Mouse (Mus musculus) mesoderm, embryonic 11.5 days (tissue): ENCODE results near the gene Cers5.
A peak's percentile ranks its signal among the peaks of the same experiment; 100 is the strongest.
"Not testable (repeated sequence)": the region's sequence is repeated elsewhere in the genome, so short reads cannot be mapped to it uniquely, and the experiment has no call there.

Experiments used
- DNase-seq: peaks from one replicate; pipeline ENCODE4 v3.0.0-alpha.2; 2012; ENCODE audit warnings: low read depth, low spot score

Gene Cers5

DNA sequence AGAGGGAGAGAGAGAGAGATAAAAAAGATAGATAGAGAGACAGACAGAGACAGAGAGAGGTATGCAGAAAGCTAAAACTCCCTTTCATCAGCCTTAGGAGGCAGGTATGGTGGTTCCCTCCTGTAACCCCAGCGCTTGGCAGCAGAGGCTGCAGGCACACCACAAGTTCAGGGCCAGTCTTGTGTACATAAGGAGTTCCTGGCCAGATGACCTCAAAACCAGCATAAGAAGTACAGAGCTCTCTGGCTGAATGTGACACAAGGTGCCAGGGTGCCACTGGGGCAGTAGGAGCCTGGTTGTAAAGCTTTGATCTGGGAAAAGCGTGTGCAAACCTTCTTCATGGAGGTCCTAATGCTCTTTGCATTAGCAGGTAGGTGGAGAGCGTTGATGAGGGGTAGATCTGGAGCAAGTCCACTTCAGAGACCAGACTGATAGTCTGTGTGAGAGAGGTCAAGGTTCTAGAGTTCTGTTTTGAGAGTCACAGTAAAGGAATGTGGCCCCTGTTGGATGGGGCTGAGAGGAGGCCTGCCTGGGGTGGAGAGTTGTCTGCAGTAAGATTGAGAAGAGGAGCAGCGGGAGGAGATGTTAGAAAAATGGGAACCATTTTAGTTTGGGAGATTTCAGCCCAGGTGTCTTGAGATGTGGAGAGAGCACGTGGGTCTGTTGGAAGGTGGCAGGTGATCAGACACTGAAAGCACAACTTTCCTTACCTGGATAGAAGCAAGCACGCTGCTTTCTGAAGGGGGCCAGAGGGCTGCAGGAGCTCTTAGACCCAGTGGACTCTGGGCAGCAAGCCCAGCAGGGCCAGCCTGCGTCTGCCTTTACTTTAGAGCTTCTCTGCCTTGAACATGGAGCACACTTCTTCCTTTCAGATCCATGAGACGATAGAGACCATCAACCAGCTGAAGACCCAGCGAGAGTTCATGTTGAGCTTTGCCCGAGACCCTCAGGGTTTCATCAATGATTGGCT is 62.2 kb downstream of the Cers5 start:
- no peak for DNase-seq

DNA sequence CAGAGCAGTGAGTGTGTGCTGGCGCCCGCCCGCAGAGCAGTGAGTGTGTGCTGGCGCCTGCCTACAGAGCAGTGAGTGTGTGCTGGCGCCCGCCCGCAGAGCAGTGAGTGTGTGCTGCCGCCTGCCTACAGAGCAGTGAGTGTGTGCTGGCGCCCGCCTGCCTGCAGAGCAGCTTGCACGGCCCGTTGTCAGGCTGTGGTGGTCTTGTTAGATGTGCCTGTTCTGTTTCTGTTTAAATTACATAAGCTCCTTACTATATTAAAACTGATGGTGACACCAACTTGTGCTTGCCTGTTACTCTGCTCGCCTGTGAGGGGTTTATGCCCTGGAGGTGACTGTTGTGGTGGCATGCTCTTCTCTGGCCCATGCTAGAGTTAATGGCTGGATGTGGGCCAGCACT is 64.5 kb downstream of the Cers5 start:
- DNase-seq: no peak

DNA sequence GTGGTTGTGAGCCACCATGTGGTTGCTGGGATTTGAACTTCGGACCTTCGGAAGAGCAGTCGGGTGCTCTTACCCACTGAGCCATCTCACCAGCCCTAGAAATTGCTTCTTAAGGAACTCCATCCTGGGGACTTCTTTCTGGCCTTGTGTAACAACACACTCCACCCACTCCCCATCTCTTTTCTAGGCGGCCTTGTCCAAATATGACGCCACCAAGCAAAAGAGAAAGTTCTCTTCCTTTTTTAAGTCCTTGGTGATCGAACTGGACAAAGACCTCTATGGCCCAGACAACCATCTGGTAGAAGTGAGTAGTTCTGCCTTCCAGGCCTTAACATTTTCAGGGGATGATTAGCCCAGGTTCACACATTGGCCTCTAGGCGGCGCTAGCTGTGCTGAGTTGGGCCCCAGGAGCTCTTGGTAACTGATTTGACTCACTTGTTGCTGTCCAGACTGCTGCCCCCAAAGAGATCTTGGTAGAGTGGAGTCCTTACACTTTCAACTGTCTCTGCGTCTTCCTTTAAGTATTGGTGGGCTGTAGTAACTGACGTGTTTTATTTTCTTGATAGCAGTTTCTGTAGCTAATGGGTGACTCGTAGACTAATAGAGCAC is 67.1 kb downstream of the Cers5 start, which contains the start of gene Gm17349:
Gene Gm17349 (minus strand): TSS at position 51 of the 609 bp plus-strand sequence.
- DNase-seq: peak; percentile 79

DNA sequence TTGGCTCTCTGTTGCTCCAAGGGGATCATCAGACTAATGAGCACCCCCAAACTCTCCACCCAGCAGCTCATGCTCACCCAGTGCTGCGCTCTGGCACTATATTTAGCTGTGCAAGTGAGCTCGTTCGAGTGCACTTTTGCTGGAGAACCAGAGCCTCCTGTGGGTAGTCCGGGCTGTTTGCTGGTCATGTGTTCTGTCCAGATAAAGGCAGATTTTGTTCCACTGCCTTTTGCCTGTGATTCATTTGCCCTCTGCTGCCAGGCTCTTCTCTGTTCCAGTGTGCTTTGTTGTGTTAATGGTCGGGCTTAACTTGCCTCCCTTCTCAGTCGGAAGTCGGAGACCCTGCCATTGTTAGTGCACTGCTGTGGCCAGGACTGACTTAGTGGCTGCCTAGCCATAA is 67.8 kb downstream of the Cers5 start:
- no peak for DNase-seq

DNA sequence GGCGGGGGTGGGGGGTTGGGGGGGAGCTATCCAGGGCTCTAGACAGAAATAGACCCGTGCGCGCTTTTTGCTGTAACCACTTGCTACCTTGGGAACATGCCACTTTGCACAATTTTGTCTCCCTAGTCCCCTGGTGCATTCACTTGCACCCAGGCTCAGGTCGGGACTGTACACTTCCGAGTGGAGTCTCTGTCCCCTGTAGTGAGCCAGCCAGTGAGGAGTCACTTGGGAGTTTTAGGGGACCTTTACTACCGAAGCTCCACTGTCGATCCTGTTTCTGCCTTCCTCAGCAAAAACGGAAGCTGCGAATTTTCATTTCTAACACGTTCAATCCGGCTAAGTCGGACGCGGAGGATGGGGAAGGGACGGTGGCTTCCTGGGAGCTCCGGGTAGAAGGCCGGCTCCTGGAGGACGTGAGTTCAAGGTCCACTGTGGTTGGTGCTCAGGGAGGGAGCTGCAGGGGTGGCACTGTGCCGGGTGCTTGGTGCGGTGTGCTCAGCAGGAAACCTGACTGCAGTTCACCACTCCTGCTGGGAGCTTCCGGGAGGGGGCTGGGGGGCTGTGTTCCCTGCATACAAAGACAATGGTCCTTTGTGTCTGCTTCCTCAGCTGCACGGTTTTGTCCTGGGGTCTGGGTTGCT is 68.5 kb downstream of the Cers5 start:
- DNase-seq: no peak

DNA sequence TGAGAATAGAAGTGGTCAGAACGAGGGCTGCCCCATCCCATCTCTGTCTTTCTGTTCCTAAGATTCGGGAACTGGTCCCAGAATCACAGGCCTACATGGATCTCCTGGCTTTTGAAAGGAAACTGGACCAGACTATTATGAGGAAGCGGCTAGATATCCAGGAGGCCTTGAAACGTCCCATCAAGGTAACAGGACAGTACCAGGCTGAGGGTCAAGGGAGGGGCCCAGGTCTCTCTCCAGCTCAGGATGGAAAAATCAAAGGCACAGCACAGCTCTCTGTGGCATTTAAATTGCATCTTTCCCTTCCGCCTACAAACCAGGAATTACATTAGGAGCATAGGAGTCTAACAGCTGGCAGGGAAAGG is 69.0 kb downstream of the Cers5 start:
- DNase-seq: no peak

DNA sequence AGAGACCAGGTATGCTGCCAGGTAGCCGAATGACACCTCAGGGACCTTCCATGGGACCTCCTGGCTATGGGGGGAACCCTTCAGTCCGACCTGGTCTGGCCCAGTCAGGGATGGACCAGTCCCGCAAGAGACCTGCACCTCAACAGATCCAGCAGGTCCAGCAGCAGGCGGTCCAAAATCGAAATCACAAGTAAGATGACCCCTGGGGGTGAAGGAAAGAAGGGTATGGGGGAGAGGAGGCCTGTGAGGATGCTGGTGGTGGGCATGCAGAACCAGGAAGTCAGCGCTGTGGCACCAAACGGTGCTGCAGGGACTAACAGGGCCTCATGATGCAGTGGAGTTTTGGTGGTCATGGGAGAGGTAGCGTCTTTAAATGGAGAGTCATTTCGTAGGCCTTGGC is 69.6 kb downstream of the Cers5 start:
- DNase-seq: no peak

DNA sequence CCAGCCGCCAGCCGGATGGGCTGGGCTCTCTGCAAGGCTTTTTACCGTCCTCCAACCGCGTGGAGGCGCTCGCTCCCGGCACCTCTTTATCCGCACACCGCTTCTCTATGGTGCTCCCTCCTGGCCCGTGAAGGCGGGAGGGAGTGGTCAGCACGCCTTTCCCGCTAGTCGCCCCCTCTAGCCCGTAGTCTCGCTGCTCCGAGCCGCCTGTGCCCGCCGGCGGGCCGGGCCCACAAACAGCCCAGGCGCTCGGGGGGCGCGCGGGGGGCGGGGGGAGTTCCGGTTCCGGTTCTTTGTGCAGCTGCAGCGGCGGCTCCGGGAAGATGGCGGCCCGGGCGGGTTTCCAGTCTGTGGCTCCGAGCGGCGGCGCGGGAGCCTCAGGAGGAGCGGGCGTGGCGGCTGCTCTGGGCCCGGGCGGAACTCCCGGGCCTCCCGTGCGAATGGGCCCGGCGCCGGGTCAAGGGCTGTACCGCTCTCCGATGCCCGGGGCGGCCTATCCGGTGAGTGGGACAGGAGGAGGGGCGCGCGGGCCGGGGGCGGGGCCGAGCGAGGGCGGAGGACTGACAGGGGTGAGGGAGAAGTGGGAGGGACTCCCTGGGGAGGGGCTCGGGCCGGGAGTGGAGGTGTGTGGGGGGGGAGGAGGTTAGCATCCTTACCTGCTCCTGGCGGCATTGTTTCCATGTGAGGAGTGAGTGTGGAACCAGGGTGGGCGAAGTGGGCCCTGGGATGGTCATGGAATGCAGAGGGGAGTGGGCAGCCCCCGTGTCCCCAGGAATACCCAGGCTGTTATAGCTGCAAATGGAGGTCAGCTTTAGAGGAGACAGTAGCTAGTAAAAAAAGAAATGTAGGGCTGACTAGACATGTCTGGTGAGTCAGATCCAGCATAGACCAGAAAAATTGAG is 70.4 kb downstream of the Cers5 start, which contains the start of gene Smarcd1:
Gene Smarcd1 (plus strand): TSS at position 131 of the 902 bp plus-strand sequence.
- peak; percentile 98 for DNase-seq

DNA sequence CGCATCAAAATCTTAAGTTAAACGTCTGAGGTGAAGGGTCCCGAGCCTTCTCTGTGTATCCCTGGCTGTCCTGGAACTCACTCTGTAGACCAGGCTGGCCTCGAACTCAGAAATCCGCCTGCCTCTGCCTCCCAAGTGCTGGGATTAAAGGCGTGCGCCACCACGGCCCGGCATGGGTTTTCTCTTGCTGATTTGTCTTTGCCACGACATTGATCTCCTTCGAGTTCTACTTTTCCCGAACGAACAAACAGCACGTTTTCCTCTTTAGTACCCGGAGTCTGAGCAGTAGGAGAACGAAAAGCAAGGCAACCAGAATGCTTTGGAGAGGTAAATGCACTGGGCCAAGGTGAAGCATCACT is 71.1 kb downstream of the Cers5 start:
- not testable (repeated sequence) for DNase-seq

DNA sequence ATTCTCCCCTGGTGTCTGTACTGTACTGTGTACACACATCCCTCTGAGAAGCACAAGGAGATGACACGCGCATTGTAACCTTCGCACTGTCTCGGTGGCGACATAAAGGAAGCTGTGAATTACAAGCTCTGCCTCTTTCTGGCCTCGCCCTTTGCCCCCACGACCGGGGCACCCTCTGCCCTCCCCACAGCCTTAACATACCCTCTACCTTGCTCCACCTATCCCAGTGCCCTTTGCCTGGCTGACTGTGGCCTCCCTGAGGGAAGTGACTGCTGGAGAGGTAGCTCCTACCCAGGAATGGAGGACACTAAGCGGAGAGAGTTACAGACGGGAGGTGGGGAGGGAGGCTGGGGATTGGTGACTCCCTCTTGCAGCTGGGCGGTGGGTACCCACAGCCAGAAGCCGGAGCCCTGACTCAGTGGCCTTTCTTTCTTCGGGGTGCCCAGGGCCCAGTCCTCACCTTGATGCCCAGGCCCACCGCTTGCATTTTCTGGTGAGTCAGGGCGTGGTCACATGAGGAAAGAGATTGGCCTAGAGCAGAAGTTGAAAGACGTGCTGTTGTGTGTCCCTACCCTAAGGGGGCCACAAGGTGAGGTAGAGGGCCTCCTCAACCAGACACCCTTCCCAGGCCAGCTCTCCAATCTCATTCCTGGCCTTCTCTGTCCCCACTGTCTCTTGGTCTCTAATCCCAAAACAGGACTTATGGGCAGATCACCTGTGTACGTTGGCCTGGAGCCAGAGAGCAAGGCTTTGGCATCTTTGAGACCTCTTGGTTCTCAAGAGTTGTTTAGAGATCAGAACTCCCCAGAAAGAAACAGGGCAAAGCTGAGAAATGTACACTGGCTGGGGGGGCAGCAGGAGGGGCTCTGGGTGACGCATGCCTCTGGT is 72.2 kb downstream of the Cers5 start:
- DNase-seq: no peak

DNA sequence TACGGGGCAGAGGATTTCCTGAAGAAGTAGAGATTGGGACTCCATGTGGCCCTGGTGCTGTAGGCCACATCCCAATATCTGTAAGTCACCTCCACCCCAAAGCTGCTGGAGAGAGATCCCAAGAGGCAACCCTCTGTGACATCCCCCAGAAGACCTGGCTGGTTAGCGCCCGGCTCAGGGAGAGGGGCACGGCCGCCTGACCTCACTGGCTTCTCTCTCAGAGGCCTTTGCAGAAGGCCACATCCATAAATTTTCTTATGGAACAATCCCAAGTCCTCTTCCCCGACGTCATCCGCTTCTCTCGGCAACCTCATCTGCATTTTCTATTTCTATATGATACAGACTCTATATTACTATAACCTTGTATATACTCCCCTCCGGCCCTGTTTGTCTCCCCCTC is 73.0 kb downstream of the Cers5 start:
- DNase-seq: no peak

DNA sequence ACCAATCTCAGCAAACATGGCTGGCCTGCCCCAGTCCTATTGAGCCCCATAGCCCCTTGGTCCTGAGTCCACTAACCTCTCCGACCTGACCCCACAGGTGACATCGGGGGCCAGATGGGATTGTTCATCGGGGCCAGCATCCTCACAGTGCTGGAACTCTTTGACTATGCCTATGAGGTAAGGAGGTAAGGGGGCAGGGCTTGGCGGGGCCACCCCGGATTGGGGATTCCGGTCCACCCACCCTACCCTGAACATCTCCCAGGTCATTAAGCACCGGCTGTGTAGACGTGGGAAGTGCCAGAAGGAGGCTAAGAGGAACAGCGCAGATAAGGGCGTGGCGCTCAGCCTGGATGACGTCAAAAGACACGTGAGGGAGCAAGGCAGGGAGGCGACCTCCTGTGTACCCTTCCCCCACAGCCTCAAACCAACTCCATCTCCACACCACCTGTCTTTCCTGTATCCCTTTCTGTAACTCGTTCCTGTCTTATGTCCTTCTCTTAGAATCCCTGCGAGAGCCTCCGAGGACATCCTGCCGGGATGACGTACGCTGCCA is 74.1 kb downstream of the Cers5 start:
- DNase-seq: no peak

DNA sequence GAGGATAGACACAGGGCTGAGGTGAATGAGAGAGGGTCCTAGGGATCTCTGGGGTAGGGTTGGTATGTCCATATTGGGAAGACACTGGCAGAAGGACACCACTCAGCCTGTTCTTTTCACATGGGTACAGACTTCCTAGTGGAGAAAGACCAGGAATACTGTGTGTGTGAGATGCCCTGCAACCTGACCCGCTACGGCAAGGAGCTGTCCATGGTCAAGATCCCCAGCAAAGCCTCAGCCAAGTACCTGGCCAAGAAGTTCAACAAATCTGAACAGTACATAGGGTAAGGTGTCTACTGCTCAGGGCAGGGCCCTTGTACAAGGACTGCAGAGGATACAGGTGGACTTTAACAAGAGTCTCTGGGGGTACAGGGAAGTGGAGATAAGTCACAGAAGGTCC is 75.4 kb downstream of the Cers5 start:
- no peak for DNase-seq

DNA sequence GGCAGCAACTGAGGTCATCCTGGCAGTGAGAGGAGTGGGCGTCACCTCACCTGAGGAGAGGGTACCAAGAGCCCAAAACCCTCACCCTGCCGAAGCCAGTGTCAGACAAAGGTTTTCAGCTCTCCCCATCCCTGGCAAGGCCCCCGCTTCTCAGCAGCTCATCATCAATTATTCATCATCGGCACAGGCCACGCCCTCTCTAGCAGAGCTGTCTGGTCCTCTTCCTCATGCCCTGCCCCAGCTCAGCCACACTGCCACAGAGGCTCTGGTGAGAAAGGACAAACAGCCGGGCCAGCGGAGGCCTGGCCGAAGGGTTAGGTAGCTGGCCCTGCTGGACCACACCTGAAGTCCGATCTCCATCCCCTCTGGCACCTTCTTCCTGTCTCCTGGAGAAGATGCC is 80.7 kb downstream of the Cers5 start:
- no peak for DNase-seq

DNA sequence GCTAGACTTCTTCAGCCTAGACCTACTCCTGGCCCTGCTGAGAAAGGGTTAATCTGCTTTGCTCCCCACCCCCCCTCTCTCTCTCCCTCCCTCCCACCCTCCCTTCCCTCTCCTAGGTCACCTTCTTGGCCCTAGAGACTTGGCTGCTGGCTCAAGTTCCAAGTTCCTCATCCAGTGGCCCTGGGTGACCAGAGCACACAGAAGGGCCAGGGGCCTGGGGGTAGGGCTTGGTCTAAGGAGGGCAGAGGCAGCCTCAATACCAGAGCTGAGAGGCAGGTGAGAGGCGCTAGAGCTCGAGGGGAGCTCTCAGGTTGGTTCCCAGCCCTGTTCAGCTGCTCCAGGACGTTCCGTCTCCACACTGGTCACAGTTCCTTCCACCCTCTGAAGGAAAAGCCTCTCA is 81.8 kb downstream of the Cers5 start:
- no peak for DNase-seq

DNA sequence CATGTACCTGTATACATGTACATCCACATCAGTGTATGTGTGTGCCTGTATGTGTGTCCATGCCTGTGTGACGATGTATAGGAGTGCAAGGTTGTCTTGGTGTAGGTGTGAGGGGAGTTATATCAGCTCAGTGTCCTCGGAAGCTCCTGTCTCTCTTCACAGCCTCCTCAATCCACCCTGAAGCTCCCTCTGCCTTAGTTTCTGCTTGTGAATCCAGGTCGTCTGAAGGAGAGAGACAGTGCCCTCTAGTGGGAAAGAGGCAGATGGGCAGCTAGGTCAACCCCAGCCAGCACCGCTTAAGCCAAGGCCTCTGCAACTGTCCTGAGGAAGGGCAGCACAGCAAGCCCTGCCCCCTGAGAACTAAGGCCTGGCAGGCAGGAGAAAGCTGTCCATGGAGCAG is 84.0 kb downstream of the Cers5 start:
- DNase-seq: peak; percentile 79
